Mouse (Mus musculus): Measurements from ENCODE around the gene Nfyc.

Gene Nfyc

GRCm38 (mm10) chr4:120825577-120826326 lies 5.6 kb downstream of the Nfyc start:
- peak; percentile 99 for DNase-seq (ENCODE audit: low read depth, low spot score)

DNA sequence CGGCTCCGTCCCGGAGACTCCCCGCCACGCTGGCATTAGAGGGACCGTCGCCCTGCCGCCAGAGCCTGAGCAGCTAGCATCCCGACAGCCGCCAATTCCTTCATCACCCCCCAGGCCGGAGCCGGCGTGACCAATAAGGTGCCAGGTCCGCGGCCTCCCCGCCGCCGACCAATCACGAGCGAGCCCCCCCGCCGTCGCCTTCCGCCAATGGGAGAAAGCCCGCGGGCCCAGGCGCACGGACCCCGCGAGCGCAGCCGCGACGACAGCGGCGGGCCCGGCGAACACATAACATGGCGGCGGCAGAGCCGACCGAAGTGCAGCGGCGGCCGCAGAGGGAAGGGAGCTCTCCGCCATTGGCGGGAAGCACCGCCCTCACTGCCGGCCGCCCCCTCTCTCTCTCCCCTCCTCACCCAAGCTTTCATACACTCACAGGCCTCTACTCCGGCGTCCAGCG lies 6.2 kb downstream of the Nfyc start:
- DNase-seq (ENCODE audit: low read depth, low spot score), result peak; percentile 86

- DNase-seq (ENCODE audit: low read depth, low spot score), result no peak
Measured at GRCm38 (mm10) chr4:120822191-120822911, 9.0 kb downstream of the Nfyc start.

DNA sequence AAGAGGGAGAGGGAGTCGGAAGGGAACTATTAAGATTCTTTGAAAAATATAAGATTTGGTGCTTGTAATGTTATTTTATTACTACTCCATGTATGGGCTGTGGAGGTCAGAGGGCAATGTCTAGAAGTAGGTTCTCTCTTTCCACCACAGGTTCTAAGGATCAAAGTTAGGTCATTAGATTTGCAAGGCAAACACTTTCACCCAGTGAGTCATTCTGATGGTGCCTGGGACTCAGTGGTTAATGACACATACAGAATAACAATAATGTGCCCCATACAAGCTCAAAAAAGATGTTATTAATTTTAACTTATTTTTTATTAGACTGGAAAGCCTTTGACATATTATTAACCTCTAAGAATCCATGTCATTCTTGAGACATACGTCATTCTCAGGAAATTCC lies 11.5 kb downstream of the Nfyc start:
- DNase-seq (ENCODE audit: low read depth, low spot score), result no peak

DNA sequence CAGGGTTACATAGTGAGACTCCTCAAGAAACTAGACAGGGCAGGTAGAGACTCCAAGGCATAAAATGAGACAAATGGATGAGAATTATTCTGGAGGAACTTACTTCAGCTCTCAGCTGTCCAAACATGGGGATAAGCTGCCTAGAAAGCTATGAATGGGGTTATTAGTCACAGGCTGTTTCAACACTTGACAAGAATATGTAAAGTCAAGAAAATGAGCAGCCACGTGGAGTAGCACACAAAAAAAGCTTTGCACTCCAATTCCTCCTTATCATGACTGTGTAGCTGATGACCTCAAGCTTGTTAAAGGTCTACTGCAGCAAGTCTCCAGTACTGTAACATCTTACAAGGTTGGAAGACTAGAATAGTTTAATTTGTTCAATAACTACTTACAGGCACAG lies 12.1 kb downstream of the Nfyc start:
- DNase-seq (ENCODE audit: low read depth, low spot score), result no peak

DNA sequence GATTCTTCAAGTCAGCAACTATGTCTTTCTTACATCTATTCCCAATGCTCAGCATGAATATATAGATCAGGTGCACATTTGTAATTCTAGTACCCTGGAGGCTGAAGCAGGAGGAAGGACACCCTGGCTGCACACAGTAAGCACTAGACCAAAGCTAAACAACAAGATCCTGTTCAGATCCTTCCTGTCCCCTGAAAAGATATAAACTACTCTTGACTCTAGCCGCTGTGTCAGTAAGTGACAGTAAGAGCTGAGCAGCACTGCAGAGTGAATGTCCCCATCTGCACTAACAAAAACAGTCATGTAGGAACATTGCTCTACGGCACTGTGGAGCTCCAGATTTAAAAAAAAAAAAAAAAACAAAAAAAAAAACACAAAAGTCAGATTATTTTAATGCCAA lies 13.4 kb downstream of the Nfyc start:
- no peak for DNase-seq (ENCODE audit: low read depth, low spot score)

DNA sequence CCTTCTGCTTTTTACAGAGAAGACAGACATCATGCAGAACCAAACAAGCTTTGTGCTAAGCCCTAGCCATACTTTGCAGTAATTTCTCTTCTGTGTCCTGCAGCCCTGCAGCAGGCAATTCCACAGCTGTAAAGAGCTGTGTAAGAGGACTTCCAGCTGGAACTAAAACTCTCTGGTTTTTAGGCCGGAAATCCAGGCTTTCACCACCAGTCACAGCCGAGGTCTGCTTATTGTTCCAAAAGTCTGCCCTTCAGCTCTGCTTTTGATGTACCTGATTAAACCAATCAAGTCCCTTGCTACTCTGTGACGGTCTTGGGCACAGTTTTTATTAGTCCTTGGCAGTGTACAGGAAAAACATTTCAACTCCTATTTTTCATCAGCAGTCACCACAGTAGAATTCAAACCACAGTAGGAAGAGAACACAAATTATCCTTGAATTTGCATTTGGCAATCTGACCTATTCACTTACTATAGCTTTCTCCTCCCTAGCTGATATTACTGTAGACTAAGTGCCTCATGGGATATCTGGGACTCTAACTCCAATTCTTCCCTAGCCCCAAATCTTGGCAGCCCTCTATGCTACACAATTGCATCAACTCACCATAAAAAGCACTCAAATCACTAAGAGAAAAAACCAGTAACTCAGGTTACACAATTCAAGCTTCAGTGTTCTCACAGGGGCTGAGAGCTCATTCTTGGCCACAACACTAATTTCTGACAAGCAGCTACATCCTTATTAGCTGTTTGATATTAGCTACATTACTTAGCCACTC lies 14.2 kb downstream of the Nfyc start:
- DNase-seq (ENCODE audit: low read depth, low spot score), result no peak

- peak; percentile 80 for DNase-seq (ENCODE audit: low read depth, low spot score)
Measured at GRCm38 (mm10) chr4:120815622-120816334, 15.6 kb downstream of the Nfyc start.

DNA sequence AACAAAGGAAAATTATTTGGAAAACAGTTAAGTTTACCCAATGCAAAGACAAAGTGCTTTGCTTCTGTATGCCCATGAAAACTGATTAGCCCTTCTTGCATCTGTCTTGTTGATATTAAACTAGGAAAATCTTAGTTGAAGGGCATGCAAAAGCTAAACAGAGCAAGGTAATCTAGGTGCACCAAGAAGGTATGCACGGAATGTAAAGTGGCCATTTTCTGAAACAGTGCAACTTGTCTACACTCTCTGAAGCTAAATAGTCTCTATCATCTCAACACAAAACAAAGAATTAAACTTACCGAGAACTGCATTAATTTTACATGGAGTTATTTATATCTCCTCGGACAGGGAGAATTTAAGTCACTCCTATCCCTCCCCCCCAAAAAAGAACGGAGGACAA lies 16.2 kb downstream of the Nfyc start:
- no peak for DNase-seq (ENCODE audit: low read depth, low spot score)

DNA sequence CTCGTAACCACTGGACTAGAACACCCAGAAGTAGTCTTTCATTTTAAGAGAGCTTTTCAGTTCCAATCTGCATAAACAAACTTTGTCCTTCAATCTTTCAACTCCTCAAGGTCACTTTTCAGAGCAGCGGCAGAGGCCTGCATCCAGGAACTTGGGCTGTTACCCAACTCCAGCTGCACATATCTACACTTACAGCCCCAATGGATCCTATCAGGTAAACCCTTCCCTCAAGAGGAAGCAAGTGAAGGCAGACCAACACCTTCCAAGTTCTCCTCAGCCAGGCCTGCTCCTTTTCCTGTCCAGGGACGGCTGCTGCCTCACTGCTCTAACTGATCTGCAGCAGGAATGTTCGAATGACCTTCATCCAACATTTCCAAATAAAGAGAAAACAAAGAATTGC lies 17.2 kb downstream of the Nfyc start:
- no peak for DNase-seq (ENCODE audit: low read depth, low spot score)

- DNase-seq (ENCODE audit: low read depth, low spot score), result no peak
Measured at GRCm38 (mm10) chr4:120813762-120814161, 17.6 kb downstream of the Nfyc start.

- DNase-seq (ENCODE audit: low read depth, low spot score), result no peak
Measured at GRCm38 (mm10) chr4:120805816-120806215, 25.6 kb downstream of the Nfyc start.

GRCm38 (mm10) chr4:120801446-120801845 lies 29.9 kb downstream of the Nfyc start:
- DNase-seq (ENCODE audit: low read depth, low spot score), result no peak

DNA sequence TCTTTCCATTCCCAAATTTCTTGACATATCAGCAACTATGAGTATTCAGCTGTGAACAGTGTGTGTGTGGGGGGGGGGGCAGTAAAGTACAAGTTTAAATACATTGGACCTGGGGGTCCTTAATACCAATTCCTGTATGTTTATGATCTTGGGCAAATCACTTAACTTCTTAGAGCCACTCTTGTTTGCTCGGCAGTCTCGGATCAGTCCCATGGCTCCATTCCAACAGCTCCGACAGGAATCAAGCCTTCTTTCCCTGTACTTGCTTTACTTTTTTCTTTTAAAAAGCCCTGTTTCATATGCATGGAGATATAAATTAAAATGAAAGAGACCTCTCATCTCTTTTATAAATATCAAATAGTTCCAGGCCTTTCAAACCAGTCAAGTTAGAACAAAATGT lies 30.7 kb downstream of the Nfyc start:
- DNase-seq (ENCODE audit: low read depth, low spot score), result no peak

DNA sequence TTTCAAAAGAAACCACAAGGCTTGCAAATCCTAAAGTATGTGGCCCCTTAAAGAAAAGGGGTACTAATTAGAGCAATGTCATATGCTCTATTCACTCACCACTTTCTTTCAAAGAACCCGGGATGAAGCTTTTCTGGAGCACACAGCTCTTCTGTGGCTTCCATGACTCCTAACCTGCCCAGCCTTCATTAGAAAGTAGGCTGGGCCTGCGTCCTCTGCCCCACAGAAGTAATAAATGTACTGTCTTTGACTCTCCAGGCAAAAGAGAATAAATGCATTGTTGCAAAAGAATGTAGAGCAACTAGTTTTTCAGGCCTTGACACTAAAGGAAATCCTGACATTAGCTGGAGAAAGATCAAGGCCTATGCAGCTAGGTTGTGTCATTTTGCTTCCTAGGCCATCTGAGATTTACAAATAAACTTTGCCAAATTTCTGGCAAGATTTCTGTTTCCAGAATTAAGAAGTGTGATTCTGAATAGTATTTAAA lies 31.6 kb downstream of the Nfyc start:
- no peak for DNase-seq (ENCODE audit: low read depth, low spot score)

- no peak for DNase-seq (ENCODE audit: low read depth, low spot score)
Measured at GRCm38 (mm10) chr4:120797985-120798725, 33.2 kb downstream of the Nfyc start.

- no peak for DNase-seq (ENCODE audit: low read depth, low spot score)
Measured at GRCm38 (mm10) chr4:120796687-120797086, 34.7 kb downstream of the Nfyc start.

DNA sequence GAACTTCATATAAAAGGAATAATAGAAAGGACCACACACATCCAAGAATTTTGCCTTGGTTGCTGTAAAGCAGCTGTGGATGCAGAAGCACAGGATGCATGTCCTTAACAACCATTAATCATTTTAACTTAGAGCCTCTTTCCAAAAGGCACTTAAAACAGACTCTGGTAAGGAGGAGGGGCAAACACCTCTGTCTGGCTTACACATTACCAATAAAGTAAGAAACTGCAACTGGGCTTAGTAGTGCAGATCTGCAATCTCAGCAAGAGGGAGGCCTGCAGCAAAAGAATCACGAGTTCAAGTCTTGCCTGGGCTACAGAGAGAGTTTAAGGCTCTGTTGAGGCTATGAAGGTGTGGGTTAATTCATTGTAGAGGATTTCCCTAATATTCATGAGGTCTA lies 35.7 kb downstream of the Nfyc start:
- DNase-seq (ENCODE audit: low read depth, low spot score), result no peak

DNA sequence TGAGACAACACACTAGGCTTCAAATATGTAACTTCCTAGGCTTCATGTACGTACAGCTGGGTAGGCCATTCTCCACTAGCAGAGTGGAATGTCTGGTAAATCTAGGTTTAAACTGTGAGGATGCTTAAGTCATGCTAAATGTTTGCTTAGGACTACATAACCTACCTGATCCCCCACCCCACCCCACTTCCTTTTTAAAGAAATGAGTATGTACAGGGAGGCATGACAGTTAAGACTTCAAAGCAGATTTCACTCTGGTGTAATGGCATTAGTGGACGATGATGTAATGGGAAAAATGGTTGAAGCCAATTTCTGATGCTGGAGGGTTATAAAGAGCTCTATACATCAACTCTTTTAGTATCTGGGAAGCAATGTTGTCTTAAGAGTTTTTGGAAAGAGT lies 38.5 kb downstream of the Nfyc start:
- DNase-seq (ENCODE audit: low read depth, low spot score), result no peak

- DNase-seq (ENCODE audit: low read depth, low spot score), result no peak
Measured at GRCm38 (mm10) chr4:120790027-120790426, 41.3 kb downstream of the Nfyc start.

GRCm38 (mm10) chr4:120755801-120756200 lies 75.6 kb downstream of the Nfyc start:
- no peak for DNase-seq (ENCODE audit: low read depth, low spot score)

All from embryo, embryonic 11.5 days (tissue).